Mouse (Mus musculus) testis, adult 2 months (tissue): ENCODE measurements around the gene Spats2. TPM values are rescaled to one million over a fixed set of nuclear protein-coding genes. Genes with fewer than 3 reads are reported as not detected.

Source experiments
- H3K27ac ChIP-seq: fragments of 200-500 bp; 2 replicates; pipeline ENCODE4 v1.5.1; 2012; ENCODE audit warnings: low read depth, low read length; ENCODE audit not compliant: control insufficient read depth, insufficient read depth
- H3K27me3 ChIP-seq: fragments of 200-500 bp; 2 replicates; pipeline ENCODE4 v1.6.1; 2012; ENCODE audit warnings: mild to moderate bottlenecking, low read length, moderate library complexity; ENCODE audit not compliant: control insufficient read depth, insufficient read depth
- H3K36me3 ChIP-seq: fragments of 200-500 bp; 2 replicates; pipeline ENCODE4 v1.6.1; 2012; ENCODE audit warnings: mild to moderate bottlenecking, low read length; ENCODE audit not compliant: control insufficient read depth, insufficient read depth
- H3K4me1 ChIP-seq: fragments of 200-500 bp; 2 replicates; pipeline ENCODE4 v1.6.1; 2012; ENCODE audit warnings: low read length; ENCODE audit not compliant: control insufficient read depth, insufficient read depth
- H3K4me3 ChIP-seq: fragments of 200-500 bp; 2 replicates; pipeline ENCODE4 v1.5.1; 2012; ENCODE audit warnings: low read depth, mild to moderate bottlenecking, low read length, moderate library complexity, mixed read lengths; ENCODE audit not compliant: control insufficient read depth
- CTCF ChIP-seq: fragments of 200-500 bp; IDR thresholded peaks from 2 replicates; pipeline ENCODE4 v1.5.1; 2012; ENCODE audit warnings: low read depth, mild to moderate bottlenecking, inconsistent platforms, low read length, moderate library complexity; ENCODE audit not compliant: control insufficient read depth, insufficient read depth, insufficient replicate concordance
- POLR2A ChIP-seq: fragments of 200-500 bp; IDR thresholded peaks from 2 replicates; pipeline ENCODE4 v1.6.1; 2012; ENCODE audit warnings: low read depth, mild to moderate bottlenecking, inconsistent platforms, low read length, moderate library complexity; ENCODE audit not compliant: control insufficient read depth
- polyA plus RNA-seq: library from polyadenylated mRNA; depleted of rRNA; stranded (reverse); fragments of >200 nt; gene quantifications from 2 replicates; pipeline ENCODE4 v1.2.3, GENCODE M21; 2012

Spats2 gene
- polyA plus RNA-seq, 1 experiment: 34.2 TPM

GRCm38 (mm10) chr15:99094631-99095270, 31.0 kb upstream of the Spats2 start:
- Histone ChIP-seq H3K27ac (no peak overlapping the region), H3K4me3 (no peak overlapping the region), H3K36me3 (no peaks in the 10 kb centered on the region), H3K4me1 (peaks cover 24% of the 10 kb centered on the region), H3K27me3 (peaks cover 26% of the 10 kb centered on the region)
- TF ChIP-seq POLR2A (no peak), CTCF (no peak)

- Histone ChIP-seq H3K27ac (no peak overlapping the region), H3K36me3 (no peaks in the 10 kb centered on the region), H3K4me1 (peaks cover 24% of the 10 kb centered on the region), H3K27me3 (peaks cover 26% of the 10 kb centered on the region), H3K4me3 (no peak overlapping the region)
- TF ChIP-seq POLR2A (no peak), CTCF (no peak)
These were observed 30.4 kb upstream of the Spats2 start for GRCm38 (mm10) chr15:99095356-99095755.

- Histone ChIP-seq H3K27ac (no peak overlapping the region), H3K36me3 (no peaks in the 10 kb centered on the region), H3K4me1 (peaks cover 24% of the 10 kb centered on the region), H3K4me3 (peak overlapping the region; percentile 46; the same call in 1 of the 2 replicates), H3K27me3 (peaks cover 26% of the 10 kb centered on the region)
- TF ChIP-seq POLR2A (no peak), CTCF (no peak)
These were observed 29.5 kb upstream of the Spats2 start for GRCm38 (mm10) chr15:99096061-99096793.

GRCm38 (mm10) chr15:99096831-99097500, 28.8 kb upstream of the Spats2 start:
- TF ChIP-seq CTCF: no peak
- no peak for TF ChIP-seq POLR2A

GRCm38 (mm10) chr15:99097840-99098492, 27.8 kb upstream of the Spats2 start:
- Histone ChIP-seq H3K27me3 (peaks cover 23% of the 10 kb centered on the region), H3K27ac (no peak overlapping the region), H3K4me1 (peaks cover 21% of the 10 kb centered on the region), H3K4me3 (peak overlapping the region; percentile 66), H3K36me3 (no peaks in the 10 kb centered on the region)
- TF ChIP-seq POLR2A (no peak), CTCF (no peak)

More at GRCm38 (mm10) chr15:99096831-99097500, 28.8 kb upstream of the Spats2 start:
- H3K4me1 ChIP-seq: peaks cover 24% of the 10 kb centered on the region
- H3K4me3 ChIP-seq: peak overlapping the region; percentile 61
- no peak overlapping the region for H3K27ac ChIP-seq
- H3K36me3 ChIP-seq: no peaks in the 10 kb centered on the region
- H3K27me3 ChIP-seq: peaks cover 26% of the 10 kb centered on the region

GRCm38 (mm10) chr15:99098493-99098861, 27.2 kb upstream of the Spats2 start:
- H3K4me3 ChIP-seq: peak overlapping the region; percentile 66
- no peak overlapping the region for H3K27ac ChIP-seq
- TF ChIP-seq POLR2A (no peak), CTCF (no peak)
- H3K4me1 ChIP-seq: peaks cover 19% of the 10 kb centered on the region
- peaks cover 23% of the 10 kb centered on the region for H3K27me3 ChIP-seq
- no peaks in the 10 kb centered on the region for H3K36me3 ChIP-seq

- Histone ChIP-seq H3K27me3 (peaks cover 23% of the 10 kb centered on the region), H3K36me3 (no peaks in the 10 kb centered on the region), H3K4me3 (peak overlapping the region; percentile 63), H3K27ac (no peak overlapping the region), H3K4me1 (peaks cover 19% of the 10 kb centered on the region)
- TF ChIP-seq CTCF: peak; percentile 82; the same call in 1 of the 2 replicates
- no peak for TF ChIP-seq POLR2A
These were observed 26.6 kb upstream of the Spats2 start for GRCm38 (mm10) chr15:99099139-99099556.
